ENCODE assay signal across 8 mouse cellular contexts in the genomic region with DNA sequence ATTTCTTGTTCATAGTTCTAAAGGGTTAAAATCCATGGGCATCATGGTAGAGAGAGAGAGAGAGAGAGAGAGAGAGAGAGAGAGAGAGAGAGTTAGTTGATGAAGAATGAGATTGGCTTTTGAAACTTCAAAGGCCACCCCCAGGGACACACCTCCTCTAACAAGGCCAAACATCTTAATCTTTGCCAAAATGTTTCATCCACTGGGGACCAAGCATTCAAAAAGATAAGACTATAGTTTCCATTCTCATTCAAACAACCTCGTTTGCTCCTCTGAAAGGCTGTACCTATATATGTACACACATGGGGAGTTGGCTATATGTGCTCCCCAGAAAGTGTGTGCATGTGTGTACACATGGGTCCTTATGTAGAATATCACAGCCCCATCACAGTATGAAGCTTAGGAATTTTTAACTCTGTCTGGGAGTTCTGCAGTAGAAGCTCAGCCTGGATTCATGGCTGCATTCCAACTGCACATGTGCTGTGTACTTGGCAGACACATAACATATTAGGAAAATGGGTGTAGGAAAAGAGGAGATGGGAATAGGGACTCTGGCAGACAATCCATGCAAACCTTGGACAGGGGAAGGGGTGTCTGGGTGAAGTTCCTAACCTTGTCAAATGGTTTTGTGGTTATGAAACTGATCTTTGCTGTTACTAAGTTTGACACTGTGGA.
DNase-seq lines count a peak whose midpoint lies in the region; ATAC-seq and TF ChIP-seq lines count a peak whose summit lies in the region.

No protein-coding gene starts in this region.

- peaks cover 20% of the 10 kb centered on the region for H3K4me1 ChIP-seq in forebrain, embryonic 14.5 days (ENCODE audit: control insufficient read depth, insufficient read depth, low read length)
- H3K4me1 ChIP-seq in forebrain, embryonic 13.5 days, result peaks cover 31% of the 10 kb centered on the region
- H3K4me1 ChIP-seq in limb, embryonic 14.5 days (ENCODE audit: control insufficient read depth, insufficient read depth, low read length), result no peaks in the 10 kb centered on the region

- no peak overlapping the region for H3K4me2 ChIP-seq in forebrain, embryonic 14.5 days (ENCODE audit: low read length)
- no peak overlapping the region for H3K4me2 ChIP-seq in forebrain, embryonic 13.5 days
- H3K4me2 ChIP-seq in limb, embryonic 14.5 days (replicated peaks; ENCODE audit: low read depth, low read length, severe bottlenecking), result no peak overlapping the region

- peak; percentile 49; the same call in 1 of the 2 replicates for ATAC-seq in forebrain, embryonic 14.5 days
- no peak for ATAC-seq in forebrain, embryonic 13.5 days
- ATAC-seq in limb, embryonic 14.5 days (ENCODE audit: low FRiP score, low read depth), result 0 out of 2 replicates have a peak, but pooled peaks have one; percentile 26

- no peaks in the 10 kb centered on the region for H3K36me3 ChIP-seq in forebrain, embryonic 14.5 days (ENCODE audit: control insufficient read depth, insufficient read depth, low read length)
- H3K36me3 ChIP-seq in forebrain, embryonic 13.5 days (ENCODE audit: poor library complexity, severe bottlenecking), result no peaks in the 10 kb centered on the region
- H3K36me3 ChIP-seq in limb, embryonic 14.5 days (ENCODE audit: control insufficient read depth, insufficient read depth, low read length), result no peaks in the 10 kb centered on the region

- H3K4me3 ChIP-seq in forebrain, embryonic 14.5 days (ENCODE audit: low read depth, low read length), result no peak overlapping the region
- no peak overlapping the region for H3K4me3 ChIP-seq in forebrain, embryonic 13.5 days
- H3K4me3 ChIP-seq in limb, embryonic 14.5 days (replicated peaks; ENCODE audit: low read length), result no peak overlapping the region

- no peaks in the 10 kb centered on the region for H3K27me3 ChIP-seq in forebrain, embryonic 14.5 days (replicated peaks; ENCODE audit: control insufficient read depth, insufficient read depth, low read length)
- H3K27me3 ChIP-seq in forebrain, embryonic 13.5 days, result no peaks in the 10 kb centered on the region
- no peaks in the 10 kb centered on the region for H3K27me3 ChIP-seq in limb, embryonic 14.5 days (ENCODE audit: control insufficient read depth, insufficient read depth, low read length)

- TF ChIP-seq POLR2A in limb, embryonic 14.5 days (IDR thresholded peaks at IDR 0.05; ENCODE audit: borderline replicate concordance, extremely low read depth, insufficient read depth, insufficient read length), result no peak

- DNase-seq in forebrain, embryonic 14.5 days (ENCODE audit: low spot score), result peak; percentile 82
- DNase-seq in kidney, postnatal 4 days, result peak; percentile 9 to 19
- no peak for DNase-seq in kidney, adult 9 months
- peak; percentile 20 for DNase-seq in cerebellum, adult 11 months
- peak; percentile 60 for DNase-seq in limb, embryonic 14.5 days (ENCODE audit: low spot score)
- DNase-seq in spleen, postnatal 36 days (ENCODE audit: low spot score in 2 of 2), result no peak
- no peak for DNase-seq in thymus, postnatal 4 days

- H3K9ac ChIP-seq in forebrain, embryonic 14.5 days (ENCODE audit: low read length), result no peak overlapping the region
- H3K9ac ChIP-seq in forebrain, embryonic 13.5 days, result no peak overlapping the region
- no peak overlapping the region for H3K9ac ChIP-seq in limb, embryonic 14.5 days (ENCODE audit: low read depth, low read length, severe bottlenecking)

- WGBS in forebrain, embryonic 14.5 days, result 20% methylated on average over 1 of the region's 1 CpGs
- 53% methylated on average over 1 of the region's 1 CpGs for WGBS in forebrain, embryonic 13.5 days
- 70% methylated on average over 1 of the region's 1 CpGs for WGBS in limb, embryonic 14.5 days

- H3K27ac ChIP-seq in forebrain, embryonic 14.5 days (ENCODE audit: low read depth, low read length), result no peak overlapping the region
- no peak overlapping the region for H3K27ac ChIP-seq in forebrain, embryonic 13.5 days
- no peak overlapping the region for H3K27ac ChIP-seq in limb, embryonic 14.5 days (replicated peaks; ENCODE audit: low read depth, low read length)

- H3K9me3 ChIP-seq in forebrain, embryonic 14.5 days (replicated peaks; ENCODE audit: control insufficient read depth, low read length), result no peaks in the 10 kb centered on the region
- H3K9me3 ChIP-seq in forebrain, embryonic 13.5 days (replicated peaks), result no peaks in the 10 kb centered on the region
- no peaks in the 10 kb centered on the region for H3K9me3 ChIP-seq in limb, embryonic 14.5 days (ENCODE audit: control insufficient read depth, low read length)

Comparison
In these comparisons a context has a peak if more than half of its experiments do, and no peak if none do; other contexts are left out.
1. DNase-seq: peak in forebrain, embryonic 14.5 days (single experiment), kidney, postnatal 4 days (2 of 2), cerebellum, adult 11 months (single experiment) and limb, embryonic 14.5 days (single experiment); none in kidney, adult 9 months (single experiment), spleen, postnatal 36 days (0 of 2) and thymus, postnatal 4 days (single experiment).